Mouse (Mus musculus) kidney, adult 9 months (tissue): ENCODE results near the gene Pard3.
"Not testable (repeated sequence)": the region's sequence is repeated elsewhere in the genome, so short reads cannot be mapped to it uniquely, and the experiment has no call there.

Source experiments
- DNase-seq: peaks from one replicate; pipeline ENCODE4 v3.0.0; 2022

The Pard3 gene

DNA sequence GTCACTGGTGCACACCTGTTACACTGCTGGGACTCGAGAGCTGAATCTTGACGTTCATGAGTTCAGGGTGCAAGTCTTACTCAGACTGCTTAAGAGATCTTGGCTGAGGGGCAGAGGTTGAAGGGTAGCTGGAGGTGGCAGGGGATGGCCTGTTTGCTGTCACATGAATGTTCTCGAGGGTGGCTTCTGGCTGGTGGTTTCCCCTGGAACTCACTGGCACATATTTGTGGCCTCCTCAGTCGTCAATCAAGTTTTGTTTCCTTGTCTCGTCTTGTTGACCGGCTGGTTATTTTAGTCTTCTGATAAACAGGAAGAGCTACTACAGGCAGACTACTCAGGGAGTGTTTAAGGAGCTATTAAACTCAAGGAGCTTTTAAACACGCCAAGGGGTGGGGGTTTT is 79.9 kb downstream of the Pard3 start:
- DNase-seq = no peak

DNA sequence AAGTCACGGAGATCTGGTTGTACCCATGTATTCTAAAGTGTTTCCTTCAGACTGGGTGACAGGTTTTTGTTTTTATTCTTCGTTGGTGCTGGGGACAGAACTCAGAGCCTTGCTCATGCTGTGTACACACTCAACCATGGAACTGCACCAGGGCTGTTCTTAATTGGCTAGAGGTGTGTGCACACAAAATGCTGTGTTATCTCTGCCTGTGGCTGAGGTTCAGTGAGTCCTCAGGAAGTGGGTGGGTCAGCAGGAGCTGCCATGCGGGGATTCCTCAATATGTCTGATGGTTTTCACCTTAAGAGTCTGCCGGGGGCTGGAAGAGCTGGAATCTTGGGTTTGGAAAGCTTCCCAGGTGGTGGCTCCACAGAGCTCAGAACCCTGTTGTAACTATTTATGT is 80.9 kb downstream of the Pard3 start:
- no peak for DNase-seq

DNA sequence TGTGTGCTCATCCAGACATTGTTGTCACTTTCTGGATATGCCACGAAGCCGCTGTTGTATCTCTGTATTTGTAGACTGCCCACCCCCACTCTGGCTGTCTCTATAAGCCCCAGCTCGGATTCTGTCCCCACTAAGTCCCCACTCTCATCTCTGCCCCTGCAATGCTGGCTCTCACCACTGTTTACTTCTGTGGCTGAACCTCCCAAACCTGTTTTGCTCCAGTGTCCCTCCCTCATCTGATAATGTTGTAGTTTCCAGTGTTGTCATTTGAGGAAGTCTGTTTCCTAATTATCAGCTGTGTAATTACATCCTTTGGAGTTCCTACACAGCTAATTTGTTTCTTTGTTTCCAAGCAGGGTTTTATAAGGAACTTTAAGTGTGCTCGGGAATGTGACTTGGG is 81.4 kb downstream of the Pard3 start:
- no peak for DNase-seq

DNA sequence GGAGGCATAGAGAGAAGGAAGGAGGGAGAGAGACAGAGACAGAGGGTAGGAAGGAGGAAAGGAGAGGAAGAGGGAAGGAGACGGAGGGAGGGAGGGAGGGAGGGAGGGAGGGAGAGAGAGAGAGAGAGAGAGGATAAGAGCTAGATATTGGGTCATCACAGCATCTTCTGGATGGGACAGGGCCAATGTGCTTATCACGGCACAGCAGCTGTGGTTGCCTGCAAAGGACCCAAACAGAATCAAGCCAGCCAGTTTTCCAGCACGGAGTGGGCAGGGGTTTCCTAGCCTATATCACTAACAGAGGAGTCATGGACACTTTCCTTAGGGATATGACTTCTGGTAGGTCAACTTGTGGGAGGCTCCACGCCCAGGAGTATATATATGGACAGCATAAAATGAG is 82.4 kb downstream of the Pard3 start:
- no peak for DNase-seq

DNA sequence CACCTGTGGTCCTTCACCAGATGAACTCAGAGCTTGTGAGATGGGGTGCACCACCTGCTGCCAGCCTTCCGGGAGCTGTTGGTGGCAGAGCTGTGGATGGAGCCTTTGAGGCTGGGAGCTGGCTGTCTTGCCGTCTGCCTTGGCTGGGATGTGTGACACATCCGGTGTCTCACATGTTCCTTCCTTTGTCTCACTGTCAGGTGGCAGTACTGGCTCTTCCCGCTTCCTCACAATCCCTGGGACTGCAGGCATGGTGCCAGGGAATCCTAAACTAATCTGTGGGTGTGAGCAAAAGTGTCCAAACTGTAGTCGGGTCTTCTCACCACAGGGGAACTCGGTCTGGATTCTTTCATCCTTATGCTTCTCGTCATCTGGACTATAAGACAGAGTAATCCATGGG is 85.1 kb downstream of the Pard3 start:
- DNase-seq = no peak

DNA sequence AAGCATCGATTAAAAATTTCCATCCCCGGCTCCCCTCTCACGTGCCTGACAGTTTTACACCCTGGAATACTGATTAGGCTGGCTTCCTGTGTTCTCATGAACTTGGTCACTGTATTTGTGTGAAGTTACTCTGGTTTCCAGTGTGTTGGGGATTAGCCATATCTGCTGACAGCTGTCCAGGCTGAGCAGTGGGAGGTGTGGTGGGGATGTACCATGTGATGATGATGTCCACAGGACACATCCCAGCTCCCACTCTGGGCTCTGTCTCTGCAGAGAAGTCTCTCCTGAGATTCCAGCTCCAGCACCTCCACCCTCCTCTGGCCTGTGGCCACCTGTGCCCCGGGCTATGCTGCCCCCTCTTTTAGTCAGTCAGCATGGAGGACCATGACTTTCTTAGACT is 87.0 kb downstream of the Pard3 start:
- DNase-seq = no peak

DNA sequence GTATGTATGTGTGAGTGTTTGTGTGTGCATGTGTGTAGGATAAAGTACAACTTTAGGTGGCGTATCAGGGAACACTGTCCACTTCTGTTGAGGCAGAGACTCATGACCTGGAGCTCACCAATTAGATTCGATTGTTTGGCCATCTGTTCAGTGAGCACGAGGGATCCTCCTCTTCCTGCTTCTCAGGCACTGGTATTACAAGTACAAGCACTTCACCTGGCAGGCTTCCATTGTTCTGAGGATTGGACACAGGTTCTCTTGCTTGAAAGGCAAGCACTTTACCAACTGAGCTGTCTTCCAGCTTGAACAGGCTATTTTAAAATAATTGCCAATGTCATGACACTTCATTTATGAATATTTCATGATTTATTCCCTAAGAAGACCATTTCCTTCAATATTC is 88.0 kb downstream of the Pard3 start:
- DNase-seq = no peak

DNA sequence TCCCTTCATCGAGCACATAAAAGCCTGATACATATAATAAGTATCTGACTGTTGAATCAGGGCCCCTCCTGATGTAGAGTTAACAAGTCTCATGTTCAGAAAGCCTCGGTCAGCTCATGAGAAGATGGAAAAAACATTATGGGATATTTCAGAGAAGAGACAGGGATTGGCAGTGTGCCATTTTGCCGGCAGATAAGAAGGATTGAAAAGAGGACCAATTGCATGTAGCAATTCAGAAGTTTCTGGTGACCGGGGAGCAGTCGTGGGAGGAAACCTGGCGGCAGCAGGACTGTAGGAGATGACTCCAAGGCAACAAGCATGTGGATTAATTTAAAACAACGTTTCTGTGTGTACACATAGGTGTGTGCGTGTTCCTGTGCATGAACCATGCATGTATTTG is 93.4 kb downstream of the Pard3 start:
- DNase-seq = no peak

DNA sequence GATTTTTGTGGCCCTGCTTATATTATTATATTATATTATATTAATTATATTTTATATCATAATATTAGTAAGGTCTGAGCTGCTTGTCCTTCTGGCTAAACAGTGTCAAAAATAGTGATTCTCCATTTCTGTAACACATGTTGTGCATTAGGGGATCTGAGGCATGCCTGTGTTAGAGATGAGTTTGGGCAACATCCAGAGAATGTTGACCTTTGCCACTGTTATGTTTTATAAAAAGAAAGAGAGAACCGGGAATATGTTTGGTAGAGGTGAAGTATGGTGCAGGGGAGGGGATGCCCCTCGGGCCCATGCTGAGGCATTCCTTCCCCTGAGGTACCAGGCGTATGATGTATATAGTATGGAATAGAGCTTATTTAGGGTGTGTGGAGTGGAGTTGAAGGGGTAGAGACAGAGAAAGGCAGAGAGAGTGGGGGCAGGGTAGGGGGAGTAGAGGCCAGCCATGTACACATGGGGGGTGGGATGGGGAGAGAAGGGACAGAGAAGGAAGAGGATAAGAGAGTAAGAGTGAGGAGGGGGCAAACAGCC is 95.8 kb downstream of the Pard3 start:
- no peak for DNase-seq

DNA sequence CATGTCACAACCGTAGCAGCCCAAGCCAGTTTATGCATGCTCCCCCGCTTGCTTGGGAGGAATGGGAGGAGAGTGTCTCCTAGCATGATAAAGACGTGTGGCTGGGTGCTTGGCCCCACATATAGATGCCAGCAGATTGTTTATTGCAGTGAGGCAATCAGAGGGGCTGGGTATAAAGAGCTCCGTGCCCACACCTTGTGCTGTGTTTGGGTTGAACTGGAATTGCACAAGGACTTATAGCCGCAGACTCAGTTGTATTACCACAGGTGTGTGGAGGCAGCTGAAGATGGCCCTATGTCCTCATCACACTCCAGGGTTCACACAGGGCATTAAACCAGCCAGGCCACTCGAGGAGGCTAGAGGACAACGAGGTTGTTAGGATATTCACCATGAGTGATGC is 98.2 kb downstream of the Pard3 start:
- no peak for DNase-seq

DNA sequence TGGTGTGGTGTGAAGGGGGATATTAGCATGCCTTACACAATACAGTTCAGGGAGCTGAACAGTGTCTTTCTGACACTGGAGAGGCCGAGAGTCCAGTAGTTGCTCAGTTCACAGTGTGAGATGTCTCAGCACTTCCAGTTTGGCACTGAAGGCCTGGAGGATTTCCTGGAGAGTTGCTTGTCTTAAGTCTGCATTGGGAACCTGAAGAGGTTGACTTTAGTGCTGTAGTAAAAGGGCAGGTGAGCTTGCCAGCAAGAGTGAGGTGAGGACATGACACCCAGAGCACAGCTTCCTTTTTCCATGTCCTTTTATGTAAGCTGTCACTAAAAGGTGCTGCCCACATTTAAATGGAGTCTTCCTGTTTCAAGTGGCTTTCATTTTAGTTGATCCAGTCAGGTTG is 99.1 kb downstream of the Pard3 start:
- DNase-seq = no peak

DNA sequence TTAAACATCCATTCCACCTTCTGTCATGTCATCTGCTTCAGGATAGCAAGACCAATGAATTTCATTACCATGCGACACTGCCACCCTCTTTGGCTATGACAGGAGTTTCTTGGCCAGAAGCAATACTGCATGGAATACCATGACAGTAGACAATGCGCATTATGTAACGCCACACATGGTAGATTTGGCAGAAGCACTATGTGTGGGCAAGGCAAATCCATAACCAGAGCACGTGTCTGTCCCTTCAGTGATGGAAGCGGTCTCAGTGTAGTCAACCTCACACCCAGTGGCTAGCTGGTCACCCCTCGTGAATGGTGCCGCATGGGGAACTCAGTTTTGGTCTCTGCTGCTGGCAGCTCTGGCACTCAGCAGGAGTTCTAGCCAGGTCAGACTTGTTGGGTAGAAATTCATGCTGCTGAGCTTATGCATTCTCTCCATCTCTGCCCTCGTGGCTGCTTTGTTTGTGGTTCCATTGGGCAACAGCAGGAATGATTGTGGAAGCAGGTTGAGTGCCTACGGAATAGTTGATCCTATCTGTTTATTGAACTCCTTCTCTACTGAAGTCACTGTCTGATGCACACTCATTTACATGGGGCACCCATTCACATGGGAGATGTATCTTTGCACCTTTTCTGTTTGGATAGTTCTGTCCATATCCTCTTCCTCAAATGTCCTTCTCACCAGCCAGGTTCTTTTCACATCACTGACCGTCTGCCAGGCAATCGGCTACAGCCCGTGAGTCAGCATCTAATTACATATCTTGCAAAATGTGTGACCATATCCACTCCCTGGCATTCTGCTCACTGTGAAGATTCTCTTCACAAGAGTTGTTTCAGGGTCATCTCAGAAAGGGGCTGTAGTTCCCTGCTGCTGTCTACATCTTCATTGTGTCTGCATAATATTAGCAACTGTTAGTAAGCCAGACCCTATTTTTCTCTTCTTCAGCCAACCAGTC is 100.9 kb downstream of the Pard3 start:
- DNase-seq = no peak

DNA sequence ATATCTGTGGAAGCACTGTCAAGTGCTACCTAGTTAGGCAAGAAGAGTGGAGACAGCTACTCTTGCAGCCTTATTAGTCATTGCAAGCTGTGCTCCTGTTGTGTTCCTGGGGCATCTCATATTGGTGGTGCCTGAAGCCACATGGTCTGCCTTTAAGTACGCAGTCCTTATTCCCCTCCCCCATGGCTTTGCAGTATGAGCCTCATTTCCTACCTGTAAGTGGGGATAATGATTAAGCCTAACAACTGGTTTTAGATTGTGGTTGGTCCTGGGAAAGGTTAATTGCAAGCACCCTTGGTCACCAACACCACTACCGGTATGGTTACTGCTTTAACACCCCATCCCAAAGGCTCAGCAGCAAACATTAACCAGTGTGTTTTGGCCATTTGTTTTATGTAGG is 104.8 kb downstream of the Pard3 start:
- DNase-seq = peak; percentile 45

DNA sequence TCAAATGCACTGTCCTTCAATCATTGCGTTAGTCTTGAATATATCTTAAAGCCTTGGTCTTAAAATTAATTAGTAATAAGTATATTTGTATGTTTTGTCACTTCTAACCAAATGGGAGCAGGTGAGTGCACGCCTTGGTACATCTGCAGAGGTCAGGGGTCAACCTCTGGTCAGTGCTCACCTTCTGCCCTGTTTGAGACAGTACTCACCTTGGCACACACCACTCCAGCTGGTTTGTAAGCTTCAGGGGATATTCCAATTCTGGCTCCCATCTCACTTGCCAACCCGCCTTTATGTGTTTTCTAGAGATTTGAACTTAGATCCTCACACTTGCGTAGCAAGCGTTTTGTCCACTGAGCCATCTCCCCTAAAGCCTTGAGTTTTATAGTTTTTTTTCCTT is 105.7 kb downstream of the Pard3 start:
- no peak for DNase-seq

DNA sequence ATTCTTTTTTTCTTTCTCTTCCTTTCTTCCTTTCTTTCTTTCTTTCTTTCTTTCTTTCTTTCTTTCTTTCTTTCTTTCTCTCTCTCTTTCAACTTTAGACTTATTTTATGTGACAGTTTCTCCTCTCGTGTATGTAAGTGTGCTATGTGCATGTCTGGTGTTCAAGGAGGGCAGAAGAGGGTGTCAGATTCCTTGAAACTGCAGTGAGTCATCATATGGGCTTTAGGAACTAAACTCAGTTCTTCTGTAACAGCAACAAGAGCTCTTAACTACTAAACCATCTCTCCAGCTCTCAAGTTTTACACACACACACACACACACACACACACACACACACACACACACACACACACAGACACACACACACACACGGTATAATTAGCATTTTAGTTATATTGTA is 106.7 kb downstream of the Pard3 start:
- not testable (repeated sequence) for DNase-seq

DNA sequence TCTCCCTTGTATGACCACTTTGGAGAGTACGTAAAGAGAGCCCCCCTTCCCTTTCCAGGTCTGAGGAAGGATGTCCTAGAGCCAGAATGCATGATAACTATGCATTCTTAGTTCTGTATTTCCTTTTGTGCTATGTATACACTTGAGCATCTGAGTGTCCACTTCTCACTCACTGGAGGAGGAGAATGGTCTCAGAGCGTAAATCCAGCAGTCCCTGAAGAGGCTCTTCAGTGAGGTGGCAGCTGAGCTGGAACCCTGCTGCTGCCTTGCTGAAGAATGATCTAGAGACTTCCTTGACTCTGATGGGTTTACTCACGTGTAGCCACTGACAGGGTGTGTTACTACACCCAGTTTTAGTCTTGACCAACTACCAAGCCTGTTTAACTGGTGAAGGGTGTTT is 107.2 kb downstream of the Pard3 start:
- no peak for DNase-seq

DNA sequence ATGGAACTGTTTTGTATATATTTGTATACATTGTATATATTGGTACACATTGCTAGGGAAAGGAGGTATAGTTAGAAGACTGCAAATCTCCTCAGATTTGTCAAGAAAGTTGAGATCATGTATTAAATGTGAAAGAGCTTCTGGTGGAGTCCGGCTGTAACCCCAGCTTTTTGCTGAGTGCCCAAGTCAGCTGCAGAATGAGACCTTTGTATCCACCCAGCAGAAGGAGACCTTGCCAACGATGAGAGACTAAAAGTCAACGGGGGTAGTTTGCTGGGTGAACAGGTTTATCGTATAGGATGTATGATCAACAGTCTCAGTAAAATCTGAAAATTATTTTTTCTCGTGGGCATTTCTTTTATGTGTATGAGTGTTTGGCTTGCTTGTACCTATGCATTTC is 109.8 kb downstream of the Pard3 start:
- peak; percentile 53 for DNase-seq

DNA sequence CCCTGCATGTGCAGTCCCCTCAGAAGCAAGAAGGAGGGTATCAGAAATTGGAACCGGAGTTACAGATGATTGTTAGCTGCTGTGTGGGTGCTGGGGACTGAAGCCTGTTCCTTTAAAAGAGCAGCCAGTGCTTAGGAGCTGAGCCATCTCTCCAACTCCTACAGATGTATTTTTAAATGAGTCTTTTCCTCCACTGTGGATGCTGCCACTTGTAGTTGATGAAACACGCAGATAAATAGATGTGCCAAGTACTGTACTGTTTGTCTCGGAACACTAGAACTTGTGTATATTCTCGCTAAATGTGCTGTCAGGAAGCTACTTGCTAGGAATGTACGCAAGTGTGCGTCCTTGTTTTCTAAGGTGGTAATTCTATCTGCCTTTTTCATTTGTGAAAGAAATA is 110.7 kb downstream of the Pard3 start:
- DNase-seq = no peak

DNA sequence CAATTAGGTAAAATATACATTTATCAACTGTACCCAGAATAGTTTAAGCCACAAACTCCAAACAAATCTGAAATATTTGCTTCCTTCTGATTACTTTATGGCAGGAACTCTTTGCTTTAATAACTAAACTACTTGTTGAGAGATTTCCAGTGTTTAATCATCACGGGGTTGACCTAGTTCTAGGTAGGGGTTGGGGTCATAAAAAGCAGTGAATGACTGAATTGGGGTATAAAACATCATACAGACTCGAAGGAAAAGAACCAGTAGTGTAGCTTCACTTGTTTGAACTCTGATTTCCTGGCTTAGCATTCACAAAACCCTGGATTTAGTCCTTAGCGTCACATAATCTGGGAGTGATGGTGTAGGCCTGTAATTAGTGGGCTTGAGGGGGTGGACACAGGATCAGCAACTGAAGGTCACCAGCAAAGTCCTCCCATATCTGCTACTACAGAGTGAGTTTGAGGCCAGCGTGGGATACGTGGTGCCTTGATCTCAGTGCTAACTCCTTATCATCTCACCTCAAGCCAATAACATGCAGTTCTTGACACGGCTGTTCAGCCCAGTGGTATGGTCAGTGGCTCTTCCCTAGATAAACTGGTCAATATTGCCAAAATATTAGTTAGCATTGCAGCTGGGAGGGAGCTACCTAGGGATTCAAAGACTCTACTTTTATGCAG is 111.6 kb downstream of the Pard3 start:
- no peak for DNase-seq

DNA sequence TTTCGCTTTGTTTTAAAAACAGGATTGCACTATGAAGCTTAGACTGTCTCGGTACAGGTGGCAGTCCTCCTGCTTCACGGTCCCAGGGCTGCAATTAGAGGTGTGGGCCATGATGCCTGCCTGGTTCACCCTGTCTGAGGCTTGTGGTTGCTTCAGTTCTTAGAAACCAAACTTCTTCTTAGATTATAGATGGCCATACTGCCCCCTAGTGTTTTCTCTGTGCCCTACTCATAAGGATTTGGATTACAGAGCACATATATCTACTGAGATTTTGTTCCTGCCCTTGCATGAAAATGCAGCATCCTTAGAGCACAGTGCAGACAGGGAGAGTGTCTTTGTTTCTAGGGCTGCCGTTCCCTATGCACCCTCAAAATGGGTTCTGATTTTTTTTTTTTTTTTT is 114.9 kb downstream of the Pard3 start:
- DNase-seq = peak; percentile 78

DNA sequence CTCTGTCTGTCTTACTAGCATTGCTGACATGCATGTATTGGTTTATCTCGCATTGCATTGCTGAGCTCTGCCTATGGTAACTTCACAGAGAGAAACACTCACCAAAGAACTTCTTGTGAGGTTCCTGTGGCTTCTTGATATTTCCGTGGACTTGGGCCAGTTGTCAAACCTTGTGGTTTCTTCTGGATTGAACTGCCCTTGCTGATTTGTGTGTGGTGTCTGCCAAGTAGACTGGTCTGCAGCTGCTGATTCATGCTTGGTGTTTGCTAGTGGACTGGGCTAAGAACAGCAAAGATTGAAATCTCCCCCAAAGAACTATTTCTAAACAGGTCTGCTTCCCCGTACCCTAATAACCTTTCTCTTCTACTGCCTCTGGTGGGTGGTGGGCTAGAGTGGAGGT is 117.6 kb downstream of the Pard3 start:
- DNase-seq = no peak

DNA sequence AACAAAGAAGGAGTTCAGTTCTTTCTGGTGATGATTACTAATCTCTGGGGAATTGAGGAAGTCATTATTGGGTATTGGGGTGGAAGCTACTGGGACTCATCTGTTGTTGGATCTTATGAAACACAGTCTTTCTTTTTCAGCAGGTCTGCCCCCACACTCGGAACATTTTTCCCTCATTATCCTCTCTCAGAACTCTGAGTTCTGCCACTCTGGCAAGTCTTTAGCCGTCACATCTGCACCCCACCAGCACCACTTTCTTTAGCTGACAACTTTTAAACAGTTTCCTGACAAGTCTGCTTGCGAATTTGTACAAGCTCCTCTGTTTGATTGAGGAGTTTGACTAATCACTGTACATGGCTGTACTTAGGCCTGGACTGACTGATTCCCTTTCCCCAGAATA is 118.4 kb downstream of the Pard3 start:
- DNase-seq = no peak

DNA sequence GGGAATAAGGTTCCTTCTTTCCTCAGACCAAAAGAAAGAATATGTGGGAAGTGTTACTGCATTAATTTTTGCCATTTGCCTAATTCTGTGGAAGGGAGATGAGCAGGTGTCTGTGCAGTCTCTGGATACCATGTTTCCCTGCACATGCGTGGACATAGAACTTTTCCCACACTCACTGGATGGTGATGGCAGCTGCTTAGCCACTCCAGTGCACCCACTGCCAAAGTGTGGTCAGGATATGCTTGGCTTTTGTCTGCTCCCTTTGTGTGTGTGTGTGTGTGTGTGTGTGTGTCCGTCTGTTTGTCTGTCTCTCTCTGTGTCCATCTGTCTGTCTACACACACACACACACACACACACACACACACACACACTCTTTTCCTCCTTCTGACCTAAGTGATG is 119.8 kb downstream of the Pard3 start:
- DNase-seq = no peak

DNA sequence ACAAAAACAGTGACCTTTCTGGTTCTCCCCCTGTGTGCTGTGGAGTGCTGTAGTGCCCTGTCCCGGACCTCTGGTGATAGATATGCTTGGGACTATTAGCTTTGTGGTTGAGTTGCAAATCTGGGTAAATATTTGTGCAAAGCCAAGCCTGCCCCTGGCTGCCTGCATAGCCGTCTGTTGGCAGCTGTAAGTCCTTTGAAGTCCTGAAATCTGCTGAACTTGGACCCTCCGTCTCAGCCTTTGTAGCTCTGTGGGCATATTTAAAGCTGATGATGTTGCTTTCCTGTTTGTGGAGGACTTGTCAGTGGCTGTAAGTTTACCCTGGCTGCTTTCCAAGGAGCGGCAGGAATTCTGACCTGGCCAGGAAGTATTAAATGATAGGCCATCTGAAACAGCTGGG is 120.3 kb downstream of the Pard3 start:
- DNase-seq = peak; percentile 48
